ENCODE assay signal across 8 mouse cellular contexts in the genomic region with DNA sequence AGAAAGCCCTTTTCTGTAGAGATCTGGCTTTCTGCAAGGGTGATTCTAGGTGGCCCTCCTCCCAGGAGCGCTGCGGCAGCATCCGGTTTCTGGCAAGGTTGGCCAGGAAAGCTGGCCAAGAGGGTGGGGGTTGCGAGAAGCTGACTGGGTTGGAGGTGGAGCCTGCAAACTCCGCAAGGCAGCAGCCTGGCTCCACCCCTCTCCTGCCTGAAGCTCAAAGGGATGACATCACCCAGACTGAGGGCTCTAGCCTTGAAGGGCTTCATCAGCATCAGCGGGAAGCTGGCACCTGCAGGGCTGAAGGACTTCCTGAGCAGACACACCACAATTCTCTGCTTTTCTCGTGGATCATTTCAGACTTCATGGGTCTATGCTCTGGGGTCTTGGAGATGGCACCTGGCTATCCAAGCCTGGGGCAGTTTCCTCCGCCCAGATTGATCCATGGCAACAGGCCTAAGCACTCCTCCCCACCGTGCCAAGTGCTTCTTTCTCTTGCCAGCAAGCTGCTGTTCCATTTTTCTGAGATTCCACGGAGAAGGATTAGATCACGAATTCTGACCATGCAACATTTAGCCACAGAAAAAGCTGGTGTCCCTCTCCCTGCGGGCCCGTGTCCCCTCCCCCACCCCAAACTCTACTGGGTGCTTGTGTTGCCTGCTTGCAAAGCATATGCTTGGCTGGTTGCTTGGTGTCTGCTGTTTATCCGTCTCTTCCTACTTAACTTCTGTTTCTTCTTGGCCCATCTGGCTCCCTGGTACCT. TPM values are rescaled to one million over a fixed set of nuclear protein-coding genes. Genes with fewer than 3 reads are reported as not detected.
DNase-seq lines count a peak whose midpoint lies in the region; TF ChIP-seq lines count a peak whose summit lies in the region.

No protein-coding gene starts in this region.

- peak overlapping the region; percentile 34 for H3K4me3 ChIP-seq in left cerebral cortex, adult 2 months

- peak; percentile 94 for DNase-seq in adrenal gland, adult 8-10 months
- peak; percentile 67 for DNase-seq in embryo, embryonic 11.5 days (ENCODE audit: low read depth, low spot score)
- DNase-seq in gastrocnemius, postnatal 36 days: peak; percentile 80 to 90
- DNase-seq in induced T-regulatory cell, adult 2 months (ENCODE audit: low read depth): peak; percentile 24
- DNase-seq in left cerebral cortex, adult 2 months (ENCODE audit: extremely low spot score in 1 of 2, low spot score in 2 of 2): peak; percentile 82 to 84
- DNase-seq in lung, postnatal 36 days: peak; percentile 93
- DNase-seq in right cerebral cortex, adult 18-20 months: peak; percentile 95
- DNase-seq in yolk sac, embryonic 10.5 days (ENCODE audit: low spot score): peak; percentile 74

- peak overlapping the region; percentile 95 for H3K27ac ChIP-seq in left cerebral cortex, adult 2 months

- TF ChIP-seq CTCF in left cerebral cortex, adult 2 months (IDR thresholded peaks at IDR 0.05): no peak

- intact Hi-C loops in gastrocnemius, postnatal 36 days (cut with DNase I): no loop called here
- intact Hi-C loops in left cerebral cortex, adult 2 months (cut with DNase I): loop anchor here (1.0 kb wide), 3 partner anchors 13 to 107 kb away; a partner anchor contains a TSS

RNA-seq across cellular contexts. Expression of a gene that starts 37.0 kb away (rescaled TPM):
- total RNA-seq in adrenal gland, adult 8-10 months (2022): 10 to 100 TPM; 40.4 to 55.7 (median 47.1) TPM
- 1 to 10 TPM; 7.1 to 8.2 TPM for total RNA-seq in gastrocnemius, postnatal 36 days (2021)
- total RNA-seq in left cerebral cortex, adult 2 months (2021): 10 to 100 TPM; 32.6 TPM

Comparison
In these comparisons a context has a peak if more than half of its experiments do, and no peak if none do; other contexts are left out.
1. Peak in every context shown above with its lines: DNase-seq, H3K4me3 ChIP-seq and H3K27ac ChIP-seq.
2. DNase-seq: peak in every context shown above with its lines; median percentile 95 in right cerebral cortex, adult 18-20 months; 94 in adrenal gland, adult 8-10 months; 93 in lung, postnatal 36 days; 85 in gastrocnemius, postnatal 36 days; 83 in left cerebral cortex, adult 2 months; 74 in yolk sac, embryonic 10.5 days; 67 in embryo, embryonic 11.5 days; 24 in induced T-regulatory cell, adult 2 months.